Mouse (Mus musculus): Measurements from ENCODE around the gene Megf11.

- no peak for TF ChIP-seq POLR2A (IDR thresholded peaks at IDR 0.05; ENCODE audit: insufficient read depth, low read length)
- TF ChIP-seq EP300 (IDR thresholded peaks at IDR 0.05; ENCODE audit: insufficient read depth, low read depth, low read length) = no peak
- no peak for TF ChIP-seq CTCF (IDR thresholded peaks at IDR 0.05; ENCODE audit: low read depth, low read length)
These were observed 68.8 kb downstream of the Megf11 start for GRCm38 (mm10) chr9:64454196-64454595.
